Mouse (Mus musculus): Measurements from ENCODE around the gene Eppin. TPM values are rescaled to one million over a fixed set of nuclear protein-coding genes. Genes with fewer than 3 reads are reported as not detected.

Eppin gene
- total and polyA plus RNA-seq, 3 experiments = not detected

GRCm38 (mm10) chr2:164560106-164560505 lies 33.3 kb downstream of the Eppin start:
- DNase-seq = peak; percentile 76

- no peak for DNase-seq
Observed at GRCm38 (mm10) chr2:164558991-164559645, 34.3 kb downstream of the Eppin start.

- DNase-seq = no peak
Observed at GRCm38 (mm10) chr2:164558426-164558825, 35.0 kb downstream of the Eppin start.

- no peak for DNase-seq
Observed at GRCm38 (mm10) chr2:164551502-164551901, 41.9 kb downstream of the Eppin start.

- DNase-seq = no peak
Observed at GRCm38 (mm10) chr2:164550895-164551269, 42.5 kb downstream of the Eppin start.

GRCm38 (mm10) chr2:164549963-164550894 lies 43.2 kb downstream of the Eppin start:
- DNase-seq = no peak

GRCm38 (mm10) chr2:164549338-164549737 lies 44.1 kb downstream of the Eppin start:
- DNase-seq = no peak

- no peak for DNase-seq
Observed at GRCm38 (mm10) chr2:164544454-164545097, 48.8 kb downstream of the Eppin start.

GRCm38 (mm10) chr2:164543745-164544144 lies 49.6 kb downstream of the Eppin start:
- DNase-seq = no peak

GRCm38 (mm10) chr2:164542598-164542997 lies 50.8 kb downstream of the Eppin start:
- no peak for DNase-seq

GRCm38 (mm10) chr2:164542132-164542531 lies 51.3 kb downstream of the Eppin start:
- no peak for DNase-seq

- no peak for DNase-seq
Observed at GRCm38 (mm10) chr2:164540652-164541427, 52.6 kb downstream of the Eppin start.

Other genes starting within 250 kb of the Eppin start
Only the 30 nearest of the 32 such genes appear.
- 10 to 100 TPM; 19.3 to 36.0 TPM for gene Slpi, start 204.5 kb downstream of the Eppin start, total RNA-seq (2021)
- 5.7 and 8.5 TPM in 2 replicates for gene Slpi, start 204.5 kb downstream of the Eppin start, polyA plus RNA-seq (2012; rRNA removed)
- not detected for gene Rbpjl, start 190.5 kb downstream of the Eppin start, total RNA-seq (2021)
- not detected in 2 replicates for gene Rbpjl, start 190.5 kb downstream of the Eppin start, polyA plus RNA-seq (2012; rRNA removed)
- 1 to 10 TPM in 1 of 2 experiments, under 1 TPM in 1; 0.17 to 1.8 TPM for gene Matn4, start 188.4 kb downstream of the Eppin start, total RNA-seq (2021)
- 1.0 TPM in 2 replicates for gene Matn4, start 188.4 kb downstream of the Eppin start, polyA plus RNA-seq (2012; rRNA removed)
- gene Sdc4, start 149.7 kb downstream of the Eppin start, total RNA-seq (2021) = 100 to 1,000 TPM; 123 to 151 TPM
- gene Sdc4, start 149.7 kb downstream of the Eppin start, polyA plus RNA-seq (2012; rRNA removed) = 23.3 and 23.5 TPM in 2 replicates
- gene Sys1, start 136.6 kb downstream of the Eppin start, total RNA-seq (2021) = 10 to 100 TPM; 24.5 to 34.0 TPM
- 299 and 335 TPM in 2 replicates for gene Sys1, start 136.6 kb downstream of the Eppin start, polyA plus RNA-seq (2012; rRNA removed)
- 1 to 10 TPM; 3.9 to 9.6 TPM for gene Gm20458, start 132.6 kb downstream of the Eppin start, total RNA-seq (2021)
- gene Gm20458, start 132.6 kb downstream of the Eppin start, polyA plus RNA-seq (2012; rRNA removed) = 9.6 and 18.9 TPM in 2 replicates
- not detected for gene Trp53tg5, start 119.9 kb downstream of the Eppin start, total RNA-seq (2021)
- gene Trp53tg5, start 119.9 kb downstream of the Eppin start, polyA plus RNA-seq (2012; rRNA removed) = not detected in 2 replicates
- 1 to 10 TPM; 5.5 to 7.0 TPM for gene Dbndd2, start 107.5 kb downstream of the Eppin start, total RNA-seq (2021)
- gene Dbndd2, start 107.5 kb downstream of the Eppin start, polyA plus RNA-seq (2012; rRNA removed) = 20.8 and 30.7 TPM in 2 replicates
- 10 to 100 TPM; 72.7 to 98.8 TPM for gene Pigt, start 96.1 kb downstream of the Eppin start, total RNA-seq (2021)
- 216 and 218 TPM in 2 replicates for gene Pigt, start 96.1 kb downstream of the Eppin start, polyA plus RNA-seq (2012; rRNA removed)
- gene Wfdc2, start 31.2 kb downstream of the Eppin start, total RNA-seq (2021) = not detected
- gene Wfdc2, start 31.2 kb downstream of the Eppin start, polyA plus RNA-seq (2012; rRNA removed) = 0.51 and 0.73 TPM in 2 replicates
- gene Spint3, start 20.1 kb downstream of the Eppin start, total RNA-seq (2021) = not detected
- not detected in 2 replicates for gene Spint3, start 20.1 kb downstream of the Eppin start, polyA plus RNA-seq (2012; rRNA removed)
- under 1 TPM in 1 of 2 experiments, not detected in 1; 0.52 TPM for gene Wfdc6a, start 8.1 kb downstream of the Eppin start, total RNA-seq (2021)
- 0.62 and 1.0 TPM in 2 replicates for gene Wfdc6a, start 8.1 kb downstream of the Eppin start, polyA plus RNA-seq (2012; rRNA removed)
- not detected for gene Wfdc6b, start 19.9 kb upstream of the Eppin start, total RNA-seq (2021)
- gene Wfdc6b, start 19.9 kb upstream of the Eppin start, polyA plus RNA-seq (2012; rRNA removed) = not detected in 2 replicates
- gene Wfdc8, start 20.0 kb upstream of the Eppin start, total RNA-seq (2021) = not detected
- 0.07 and 1.8 TPM in 2 replicates for gene Wfdc8, start 20.0 kb upstream of the Eppin start, polyA plus RNA-seq (2012; rRNA removed)
- gene Wfdc16, start 45.2 kb upstream of the Eppin start, total RNA-seq (2021) = not detected
- not detected in 2 replicates for gene Wfdc16, start 45.2 kb upstream of the Eppin start, polyA plus RNA-seq (2012; rRNA removed)
- gene Wfdc10, start 62.5 kb upstream of the Eppin start, total RNA-seq (2021) = not detected
- gene Wfdc10, start 62.5 kb upstream of the Eppin start, polyA plus RNA-seq (2012; rRNA removed) = not detected in 2 replicates
- not detected for gene Wfdc9, start 63.0 kb upstream of the Eppin start, total RNA-seq (2021)
- gene Wfdc9, start 63.0 kb upstream of the Eppin start, polyA plus RNA-seq (2012; rRNA removed) = not detected in 2 replicates
- gene Wfdc11, start 80.5 kb upstream of the Eppin start, total RNA-seq (2021) = not detected
- not detected in 2 replicates for gene Wfdc11, start 80.5 kb upstream of the Eppin start, polyA plus RNA-seq (2012; rRNA removed)
- gene Wfdc13, start 91.5 kb upstream of the Eppin start, total RNA-seq (2021) = not detected
- gene Wfdc13, start 91.5 kb upstream of the Eppin start, polyA plus RNA-seq (2012; rRNA removed) = 0.13 TPM in 1 of 2 replicates, not detected in the other
- not detected for gene Spint4, start 104.9 kb upstream of the Eppin start, total RNA-seq (2021)
- not detected in 2 replicates for gene Spint4, start 104.9 kb upstream of the Eppin start, polyA plus RNA-seq (2012; rRNA removed)
- not detected for gene Spint5, start 121.7 kb upstream of the Eppin start, total RNA-seq (2021)
- not detected in 2 replicates for gene Spint5, start 121.7 kb upstream of the Eppin start, polyA plus RNA-seq (2012; rRNA removed)
- gene Wfdc3, start 152.3 kb upstream of the Eppin start, total RNA-seq (2021) = under 1 TPM; 0.24 to 0.32 TPM
- gene Wfdc3, start 152.3 kb upstream of the Eppin start, polyA plus RNA-seq (2012; rRNA removed) = 0.17 and 0.27 TPM in 2 replicates
- gene Dnttip1, start 152.4 kb upstream of the Eppin start, total RNA-seq (2021) = 10 to 100 TPM; 34.9 to 41.8 TPM
- gene Dnttip1, start 152.4 kb upstream of the Eppin start, polyA plus RNA-seq (2012; rRNA removed) = 29.7 and 44.4 TPM in 2 replicates
- 1 to 10 TPM; 2.5 to 5.2 TPM for gene Ube2c, start 176.3 kb upstream of the Eppin start, total RNA-seq (2021)
- 7.1 and 9.1 TPM in 2 replicates for gene Ube2c, start 176.3 kb upstream of the Eppin start, polyA plus RNA-seq (2012; rRNA removed)
- not detected for gene Tnnc2, start 186.4 kb upstream of the Eppin start, total RNA-seq (2021)
- gene Tnnc2, start 186.4 kb upstream of the Eppin start, polyA plus RNA-seq (2012; rRNA removed) = not detected in 2 replicates
- gene Snx21, start 192.2 kb upstream of the Eppin start, total RNA-seq (2021) = 10 to 100 TPM; 26.5 to 43.1 TPM
- gene Snx21, start 192.2 kb upstream of the Eppin start, polyA plus RNA-seq (2012; rRNA removed) = 109 and 111 TPM in 2 replicates
- gene Acot8, start 211.3 kb upstream of the Eppin start, total RNA-seq (2021) = 10 to 100 TPM; 28.3 to 30.4 TPM
- 59.2 and 64.4 TPM in 2 replicates for gene Acot8, start 211.3 kb upstream of the Eppin start, polyA plus RNA-seq (2012; rRNA removed)
- gene Zswim3, start 211.5 kb upstream of the Eppin start, total RNA-seq (2021) = 1 to 10 TPM; 3.5 to 5.7 TPM
- gene Zswim3, start 211.5 kb upstream of the Eppin start, polyA plus RNA-seq (2012; rRNA removed) = 2.3 and 2.5 TPM in 2 replicates
- gene Zswim1, start 229.1 kb upstream of the Eppin start, total RNA-seq (2021) = 10 to 100 TPM; 11.0 to 11.7 TPM
- gene Zswim1, start 229.1 kb upstream of the Eppin start, polyA plus RNA-seq (2012; rRNA removed) = 19.7 and 21.8 TPM in 2 replicates
- not detected for gene Spata25, start 234.9 kb upstream of the Eppin start, total RNA-seq (2021)
- gene Spata25, start 234.9 kb upstream of the Eppin start, polyA plus RNA-seq (2012; rRNA removed) = not detected in 2 replicates